Mouse (Mus musculus) heart, postnatal 10 days (tissue): ENCODE data around the gene Cyth3. TPM values are rescaled to one million over a fixed set of nuclear protein-coding genes. Genes with fewer than 3 reads are reported as not detected.

Experiments
- DNase-seq, 2 experiments: peaks; one replicate each; pipeline ENCODE4 v3.0.0; 2021
- intact Hi-C: fragments of 180-260 bp; cut with DNase I; formaldehyde crosslinking; loops from one replicate; pipeline ENCODE4 v1.15.1; 2025
- total RNA-seq, 2 experiments: library from RNA; stranded (reverse); gene quantifications; 2 replicates each; pipeline ENCODE4 v1.2.3; 2021

Gene Cyth3
- total RNA-seq, 2 experiments from 2014 or later, result 87.2 to 125 TPM

- intact Hi-C loops, result no loop called here
- DNase-seq, result no peak
Observed at GRCm38 (mm10) chr5:143633558-143633871, 11.3 kb downstream of the Cyth3 start.

- intact Hi-C loops, result no loop called here
- DNase-seq, result no peak
Observed at GRCm38 (mm10) chr5:143633877-143634276, 11.6 kb downstream of the Cyth3 start.

DNA sequence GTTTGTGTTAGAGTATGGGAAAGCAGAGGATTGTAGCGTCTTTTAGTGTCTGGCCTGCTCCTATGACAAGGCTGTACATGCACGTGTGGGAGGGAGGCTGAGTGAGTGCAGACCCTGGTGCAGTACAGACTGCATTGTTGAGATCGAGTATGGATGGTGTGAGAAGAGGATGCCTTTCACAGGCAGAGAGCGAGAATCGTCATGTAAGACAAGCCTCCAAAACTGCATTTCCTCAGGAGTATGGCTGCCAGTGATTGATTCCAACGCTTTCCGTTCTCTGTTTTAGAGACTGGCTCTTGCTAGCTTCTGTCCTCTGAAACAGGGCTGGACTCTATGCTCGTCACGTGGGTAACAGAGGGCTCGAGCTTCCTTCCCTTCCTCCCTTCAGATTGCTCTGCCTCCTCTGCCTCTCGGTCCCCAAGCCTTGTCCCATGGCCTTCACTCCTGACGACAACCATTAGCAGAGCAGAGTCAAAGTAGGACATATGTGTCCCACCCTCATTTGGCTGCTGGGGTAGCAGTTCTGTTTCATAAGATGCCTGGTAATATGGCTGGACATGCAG lies 12.4 kb downstream of the Cyth3 start:
- intact Hi-C loops, result no loop called here
- peak; percentile 59 to 64 for DNase-seq

DNA sequence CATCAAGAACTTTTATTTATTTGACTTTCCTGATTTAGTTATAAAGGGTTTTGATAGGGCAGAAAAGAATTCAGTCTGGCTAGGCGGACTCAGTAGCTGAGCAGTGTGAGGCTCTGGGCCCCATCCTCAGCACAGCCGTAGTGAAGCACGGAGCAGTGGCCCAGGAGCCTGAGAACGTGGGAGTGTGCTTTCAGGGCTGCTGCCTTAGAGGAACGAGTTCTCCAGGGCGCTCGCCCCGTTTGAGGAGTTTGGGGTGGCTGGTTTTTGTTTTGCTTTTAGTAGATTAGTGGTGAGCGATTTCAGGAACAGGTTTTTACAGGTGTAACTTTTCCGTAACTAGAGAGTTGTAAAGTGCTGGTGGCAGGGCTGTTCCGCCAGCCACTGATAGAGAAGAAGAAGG lies 13.1 kb downstream of the Cyth3 start:
- intact Hi-C loops, result no loop called here

GRCm38 (mm10) chr5:143636173-143636572 lies 13.9 kb downstream of the Cyth3 start:
- intact Hi-C loops, result no loop called here
- DNase-seq, result no peak

More for the DNA sequence above, 13.1 kb downstream of the Cyth3 start:
- no peak for DNase-seq

- intact Hi-C loops, result no loop called here
- no peak for DNase-seq
Observed at GRCm38 (mm10) chr5:143637832-143638420, 15.7 kb downstream of the Cyth3 start.

- DNase-seq, result no peak
- intact Hi-C loops, result no loop called here
Observed at GRCm38 (mm10) chr5:143638516-143639270, 16.4 kb downstream of the Cyth3 start.

DNA sequence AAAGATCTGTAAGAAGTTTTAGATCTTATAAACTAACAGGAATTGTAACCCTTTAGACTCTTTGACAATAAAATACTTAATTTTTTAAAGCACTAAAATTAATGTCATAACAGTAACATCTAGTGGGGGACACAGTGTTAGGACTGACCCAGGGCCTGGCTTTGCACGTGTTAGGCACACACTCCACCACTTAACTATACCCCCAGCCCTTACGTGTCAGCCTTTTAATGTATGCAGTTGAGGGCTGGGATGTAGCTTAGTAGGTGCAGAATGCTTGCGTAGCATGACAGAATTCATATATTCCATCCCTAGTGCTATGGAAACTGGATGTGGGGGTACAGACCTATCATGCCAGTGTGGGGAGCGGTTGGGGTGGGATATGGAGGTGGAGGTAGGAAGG lies 17.1 kb downstream of the Cyth3 start:
- intact Hi-C loops, result no loop called here
- no peak for DNase-seq

GRCm38 (mm10) chr5:143639810-143640209 lies 17.6 kb downstream of the Cyth3 start:
- DNase-seq, result no peak
- intact Hi-C loops, result no loop called here

GRCm38 (mm10) chr5:143641503-143641902 lies 19.3 kb downstream of the Cyth3 start:
- intact Hi-C loops, result no loop called here
- no peak for DNase-seq

GRCm38 (mm10) chr5:143642262-143642831 lies 20.1 kb downstream of the Cyth3 start:
- DNase-seq, result no peak
- intact Hi-C loops, result no loop called here

GRCm38 (mm10) chr5:143645976-143646375 lies 23.7 kb downstream of the Cyth3 start:
- intact Hi-C loops, result no loop called here
- no peak for DNase-seq

DNA sequence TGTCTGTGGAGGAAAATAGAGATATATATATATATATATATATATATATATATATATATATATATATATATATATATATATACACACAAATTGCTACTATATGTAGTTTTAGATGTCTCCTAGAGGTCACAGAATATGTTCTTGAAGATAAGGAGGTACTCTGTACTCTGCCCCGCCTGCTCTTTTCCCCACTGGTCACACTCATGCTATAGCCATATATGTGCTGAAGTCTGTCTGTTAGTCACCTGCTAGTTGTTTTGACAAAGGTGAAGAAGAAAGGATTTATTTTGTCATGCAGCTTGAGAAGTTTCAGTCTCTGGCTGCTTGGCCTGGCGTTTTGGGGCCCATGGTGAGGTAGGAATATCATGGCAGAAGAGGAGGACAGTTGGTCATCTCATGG lies 25.2 kb downstream of the Cyth3 start:
- no peak for DNase-seq
- intact Hi-C loops, result no loop called here

- intact Hi-C loops, result no loop called here
- no peak for DNase-seq
Observed at GRCm38 (mm10) chr5:143648058-143648457, 25.8 kb downstream of the Cyth3 start.

- no peak for DNase-seq
- intact Hi-C loops, result no loop called here
Observed at GRCm38 (mm10) chr5:143649168-143649567, 26.9 kb downstream of the Cyth3 start.

GRCm38 (mm10) chr5:143651855-143652631 lies 29.8 kb downstream of the Cyth3 start:
- no peak for DNase-seq
- intact Hi-C loops, result no loop called here

DNA sequence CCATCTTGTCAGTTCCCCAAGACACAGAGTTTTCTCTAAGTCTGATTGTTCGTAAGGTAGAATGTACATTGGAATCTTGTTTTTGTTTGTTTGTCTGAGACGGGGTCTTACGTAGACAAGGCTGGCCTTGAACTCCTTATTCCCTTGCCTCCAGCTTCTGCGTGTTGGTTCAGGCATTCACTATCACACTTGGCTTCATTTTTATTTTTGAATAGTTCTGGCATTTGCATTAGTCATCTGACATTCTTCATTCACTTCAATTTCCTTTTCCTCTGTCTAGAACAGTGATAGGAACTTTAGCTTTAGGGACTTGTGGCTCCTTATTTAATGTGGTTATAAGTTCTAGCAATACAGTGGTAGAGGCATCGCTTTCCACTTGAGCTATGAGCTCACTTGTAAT lies 31.2 kb downstream of the Cyth3 start:
- no peak for DNase-seq
- intact Hi-C loops, result no loop called here

DNA sequence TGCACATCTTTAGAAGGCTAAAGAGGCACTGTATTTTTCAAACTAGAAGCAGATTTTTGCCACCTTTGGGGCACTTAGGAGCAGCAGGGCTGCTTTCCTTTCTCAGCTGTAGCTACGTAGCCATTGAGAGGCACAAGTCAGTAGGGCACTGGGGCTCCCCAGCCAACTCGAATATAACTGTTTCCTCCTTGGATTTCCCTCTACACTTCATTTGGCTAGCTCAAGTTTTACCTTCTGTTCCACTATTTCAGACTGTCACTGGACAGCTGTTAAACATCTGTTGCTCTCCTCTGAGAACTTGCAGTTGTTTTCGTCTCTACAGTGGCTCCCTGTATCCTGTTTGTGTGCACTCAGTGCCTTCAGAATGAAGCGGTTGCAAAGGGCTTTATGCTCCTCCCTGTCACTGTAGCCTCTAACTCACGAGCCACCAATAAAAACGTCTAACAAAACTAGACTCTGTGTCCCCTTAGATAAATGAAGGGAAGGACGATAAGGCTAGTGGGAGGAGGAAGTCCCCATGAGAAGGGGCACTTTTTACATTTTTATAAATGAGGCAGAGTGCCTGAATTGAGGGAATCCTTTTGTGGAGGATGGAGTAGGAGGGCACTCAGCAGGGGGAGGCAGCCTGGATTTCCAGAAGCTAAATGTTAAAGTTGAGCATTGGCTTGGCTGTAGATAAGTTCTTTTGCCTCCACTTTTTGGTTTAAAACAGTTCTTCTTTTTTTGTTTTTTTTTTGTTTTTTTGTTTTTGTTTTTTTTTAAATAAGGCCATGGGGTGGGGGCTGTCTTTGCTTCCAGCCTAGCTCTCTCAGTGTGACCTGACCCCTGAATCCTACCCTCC lies 32.6 kb downstream of the Cyth3 start:
- peak; percentile 73 for DNase-seq
- intact Hi-C loops, result no loop called here

- intact Hi-C loops, result no loop called here
Observed at GRCm38 (mm10) chr5:143655511-143655943, 33.3 kb downstream of the Cyth3 start.

GRCm38 (mm10) chr5:143656708-143657245 lies 34.5 kb downstream of the Cyth3 start:
- intact Hi-C loops, result loop anchor here (2.0 kb wide), 1 partner anchor 34 kb away; the partner anchor contains the start of gene Cyth3
- no peak for DNase-seq

More at GRCm38 (mm10) chr5:143655511-143655943, 33.3 kb downstream of the Cyth3 start:
- DNase-seq, result no peak
